Mouse (Mus musculus) mesoderm, embryonic 11.5 days (tissue): ENCODE measurements around the gene Gm20388.
"Not testable (repeated sequence)": the region's sequence is repeated elsewhere in the genome, so short reads cannot be mapped to it uniquely, and the experiment has no call there.

ENCODE experiments used
- DNase-seq: peaks from one replicate; pipeline ENCODE4 v3.0.0-alpha.2; 2012; ENCODE audit warnings: low read depth, low spot score

Gm20388 gene

DNA sequence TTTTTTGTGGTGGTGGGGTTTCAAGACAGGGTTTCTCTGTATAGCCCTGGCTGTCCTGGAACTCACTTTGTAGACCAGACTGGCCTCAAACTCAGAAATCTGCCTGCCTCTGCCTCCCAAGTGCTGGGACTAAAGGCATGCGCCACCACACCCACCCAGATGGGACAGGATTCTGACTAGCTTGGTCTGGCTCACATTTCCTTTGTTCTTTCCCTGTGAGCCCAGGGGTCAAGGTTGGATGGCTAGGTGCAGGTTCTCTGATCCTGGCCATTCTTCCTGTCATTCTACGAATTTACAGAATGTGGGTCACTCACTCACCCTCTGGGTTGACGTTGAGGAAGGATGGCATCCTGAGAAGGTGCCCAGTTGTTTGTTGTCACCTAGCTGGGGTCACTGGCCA lies 423.6 kb downstream of the Gm20388 start:
- DNase-seq: not testable (repeated sequence)

DNA sequence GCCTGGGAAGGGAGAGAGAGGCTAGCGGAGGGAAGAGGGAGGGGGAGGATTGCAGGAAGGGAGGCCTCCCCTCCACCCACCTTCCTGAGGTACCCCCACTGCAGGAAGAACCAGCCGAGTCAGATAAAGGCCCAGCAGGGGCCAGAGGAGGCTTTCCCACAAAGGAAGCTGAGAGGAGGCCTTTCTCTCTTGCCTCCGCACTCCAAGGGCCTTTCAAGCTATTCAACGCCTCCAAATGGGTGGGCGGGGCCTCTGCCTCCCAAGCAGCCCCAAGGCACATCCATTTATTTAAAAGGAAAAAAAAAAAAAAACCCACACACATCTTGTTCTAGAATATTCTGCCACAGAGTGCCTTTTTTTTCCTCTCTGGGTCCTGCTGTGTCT lies 424.2 kb downstream of the Gm20388 start:
- DNase-seq: peak; percentile 80

DNA sequence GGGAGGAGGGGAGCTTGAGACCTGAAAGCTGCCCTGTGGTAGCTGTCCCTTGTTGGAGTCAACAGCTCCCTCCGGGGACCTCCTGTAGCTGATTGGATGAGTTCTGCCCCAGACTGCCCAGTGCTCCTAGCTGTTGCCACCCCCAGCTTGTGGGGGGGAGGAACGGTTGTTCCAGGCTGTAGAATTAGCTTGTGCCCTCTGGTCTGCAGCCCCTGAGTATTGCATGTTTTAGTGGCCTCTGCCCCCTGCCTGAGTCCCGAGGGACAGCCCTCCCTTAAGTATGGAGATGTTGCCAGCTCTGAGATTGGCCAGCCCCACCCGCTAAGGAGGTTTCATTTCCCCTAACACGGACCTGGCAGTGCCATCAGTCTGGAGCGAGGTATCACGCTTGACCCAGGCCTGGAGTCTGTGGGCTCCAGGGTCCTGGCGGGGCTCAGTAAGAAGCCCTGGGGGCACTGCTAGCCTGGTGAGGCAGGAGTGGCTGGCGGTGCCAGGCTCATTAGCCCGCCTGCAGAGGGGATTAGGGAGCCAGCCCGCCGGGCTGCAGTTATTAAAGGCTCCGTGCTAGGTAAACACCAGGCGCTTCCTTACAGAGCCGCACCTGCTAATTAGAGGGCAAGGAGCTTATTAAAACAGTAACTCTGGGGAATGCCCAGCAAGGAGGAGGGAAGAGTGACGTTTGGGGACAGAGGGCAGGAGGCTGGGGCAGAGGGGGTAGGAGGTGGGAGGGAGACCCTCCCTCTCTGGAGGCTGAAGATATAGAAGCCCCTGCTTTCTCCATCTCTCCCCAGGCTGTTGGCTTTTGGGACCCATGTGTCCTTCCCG lies 424.8 kb downstream of the Gm20388 start:
- peak; percentile 54 for DNase-seq

DNA sequence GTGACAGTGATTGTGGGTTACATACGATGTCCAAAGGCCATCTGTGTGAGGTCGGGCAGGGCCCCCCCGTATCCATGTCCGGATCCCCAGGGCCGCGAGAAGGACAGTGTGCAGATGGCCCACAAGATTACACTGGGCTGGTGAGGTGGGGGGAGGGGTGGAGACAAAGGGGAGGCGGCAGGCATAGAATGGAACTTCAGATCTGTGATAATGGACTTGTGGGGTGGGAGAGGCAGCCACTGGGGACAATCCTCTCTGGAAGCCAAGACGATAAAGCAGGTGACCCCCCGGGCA lies 425.4 kb downstream of the Gm20388 start:
- peak; percentile 68 for DNase-seq

DNA sequence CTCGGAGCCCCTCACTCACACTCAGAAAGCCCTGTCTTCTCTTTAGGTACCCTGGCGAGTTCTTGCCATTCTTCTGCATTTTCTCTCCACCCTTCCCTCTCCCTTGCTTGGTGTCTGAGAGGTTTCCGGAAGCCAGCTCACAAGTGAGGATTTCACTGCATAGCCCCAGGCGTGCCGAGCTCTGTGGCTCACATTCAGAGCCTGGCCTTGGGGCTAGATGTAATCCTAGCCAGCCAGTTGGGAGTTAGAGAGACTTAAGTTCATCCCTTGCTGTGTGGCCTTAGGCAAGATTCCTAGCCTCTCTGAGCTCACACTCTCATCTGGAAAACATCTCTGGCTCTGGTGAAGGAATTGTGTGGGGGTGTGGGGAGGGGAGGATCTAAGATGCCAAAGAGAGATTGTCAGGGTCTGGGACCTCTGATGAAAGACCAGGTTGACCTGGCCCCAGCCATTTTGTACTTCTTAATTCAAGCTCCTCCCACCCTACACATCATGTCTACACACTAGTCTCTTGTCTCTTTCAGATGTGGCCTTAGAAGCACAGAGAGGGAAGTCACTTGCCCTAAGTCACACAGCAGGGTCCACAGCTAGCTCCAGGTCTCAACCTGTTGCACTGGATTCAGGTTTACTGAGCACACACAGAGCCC lies 426.4 kb downstream of the Gm20388 start:
- DNase-seq: no peak

DNA sequence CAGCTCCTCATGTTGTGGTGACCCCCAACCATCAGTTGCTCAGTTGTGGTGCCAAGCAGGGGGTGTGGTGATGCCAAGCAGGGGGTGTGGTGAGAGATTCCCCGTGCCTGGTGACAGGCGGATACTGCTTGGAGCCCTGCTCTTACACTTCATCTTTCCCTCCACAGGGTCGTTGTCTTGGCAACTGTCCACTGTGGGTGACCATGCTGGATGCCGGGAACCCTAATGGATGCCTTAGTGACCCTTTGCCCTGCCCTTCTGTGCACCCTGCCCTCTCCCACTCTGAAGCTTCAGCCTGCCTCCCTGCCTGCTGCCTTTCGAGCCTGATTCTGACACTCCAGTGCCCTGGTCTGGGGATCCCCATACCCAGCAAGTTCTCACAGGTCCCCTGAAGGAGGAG lies 427.0 kb downstream of the Gm20388 start:
- no peak for DNase-seq

DNA sequence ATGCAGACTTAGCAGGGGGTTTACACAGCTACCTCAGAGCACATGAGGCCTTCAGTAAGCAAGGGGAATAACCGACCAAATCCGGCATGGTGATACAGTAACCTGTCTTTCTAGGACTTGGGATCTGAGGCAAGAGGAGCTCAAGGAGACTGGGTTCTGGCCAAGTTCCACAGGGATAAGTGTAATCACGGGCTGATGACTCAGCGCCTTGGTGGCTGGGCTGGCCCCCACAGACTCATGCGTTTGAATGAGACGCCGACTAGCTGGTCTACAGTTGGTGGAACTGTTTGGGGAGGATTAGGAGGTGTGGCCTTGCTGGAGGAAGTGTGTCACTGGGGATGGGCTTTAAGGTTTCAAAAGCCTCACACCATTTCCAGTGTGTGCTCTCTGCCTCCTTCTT lies 428.0 kb downstream of the Gm20388 start:
- DNase-seq: no peak

DNA sequence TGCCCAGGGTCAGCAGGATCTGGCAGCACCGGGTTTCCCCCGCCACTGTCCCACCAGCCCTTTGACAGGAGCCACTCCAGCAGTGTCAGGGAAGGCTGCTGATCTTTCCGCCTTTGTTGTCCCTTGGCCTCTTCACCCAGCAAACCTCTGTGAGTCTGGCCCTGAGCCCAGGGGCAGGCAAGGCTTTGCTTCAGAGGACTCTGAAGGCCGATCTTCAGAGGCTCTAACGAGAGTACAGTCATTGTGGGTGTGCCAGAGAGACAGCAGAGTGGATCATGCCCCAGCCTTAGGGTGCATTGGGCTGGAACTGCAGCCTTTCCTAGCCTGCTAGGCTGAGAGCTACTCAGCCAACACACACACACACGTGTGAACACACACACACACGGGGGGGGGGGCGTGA lies 429.1 kb downstream of the Gm20388 start:
- DNase-seq: no peak

DNA sequence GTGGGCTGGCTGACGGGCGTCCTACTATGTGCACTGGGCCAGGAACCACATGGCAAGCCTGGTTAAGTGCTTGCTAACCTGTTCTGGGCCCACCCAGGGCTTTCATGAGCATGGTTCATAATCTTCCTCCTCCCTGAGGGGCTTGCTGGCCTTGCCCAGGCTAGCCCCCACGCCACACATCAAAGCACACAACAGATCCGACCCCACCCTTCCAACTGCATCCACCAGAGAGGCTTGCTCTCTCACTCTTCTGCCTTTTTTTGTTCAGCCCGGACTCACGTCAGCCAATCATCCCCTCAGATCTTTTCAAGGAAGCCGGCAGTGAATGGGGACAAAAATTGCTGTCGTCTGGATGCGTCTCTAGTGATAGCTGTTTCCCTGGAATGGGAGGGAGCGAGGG lies 430.5 kb downstream of the Gm20388 start:
- DNase-seq: no peak

DNA sequence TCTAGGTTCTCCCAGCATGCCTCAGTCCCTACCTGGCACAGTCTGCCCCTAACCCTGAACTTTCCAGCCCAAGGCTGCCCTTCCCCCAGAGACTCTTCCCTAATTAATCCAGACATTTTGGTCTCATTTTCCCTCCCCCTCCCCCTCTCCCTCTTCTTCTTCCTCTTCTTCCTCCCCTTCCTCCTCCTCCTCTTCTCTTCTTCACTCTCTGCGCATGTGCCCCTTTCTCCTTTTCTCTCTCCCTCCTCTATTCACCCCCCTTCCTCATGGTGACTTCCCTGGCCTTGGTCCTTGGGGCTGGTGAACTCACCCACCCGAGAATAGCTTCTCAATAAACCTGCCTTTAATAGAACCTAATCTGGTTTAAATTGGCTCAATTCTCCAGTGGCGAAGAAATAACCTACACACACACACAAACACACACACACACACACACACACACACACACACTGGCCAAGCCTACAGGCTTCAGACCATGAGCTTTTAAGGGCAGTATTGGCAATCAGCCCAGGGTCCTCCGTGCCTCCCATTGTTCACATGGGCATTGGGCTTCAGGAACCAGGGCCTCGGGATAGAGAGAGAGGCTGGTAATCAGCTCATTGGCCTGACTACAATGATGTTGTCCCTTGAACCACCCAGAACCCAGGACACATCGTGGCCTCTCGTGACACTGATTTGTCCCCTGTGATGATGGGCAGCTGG lies 432.4 kb downstream of the Gm20388 start:
- DNase-seq: no peak

DNA sequence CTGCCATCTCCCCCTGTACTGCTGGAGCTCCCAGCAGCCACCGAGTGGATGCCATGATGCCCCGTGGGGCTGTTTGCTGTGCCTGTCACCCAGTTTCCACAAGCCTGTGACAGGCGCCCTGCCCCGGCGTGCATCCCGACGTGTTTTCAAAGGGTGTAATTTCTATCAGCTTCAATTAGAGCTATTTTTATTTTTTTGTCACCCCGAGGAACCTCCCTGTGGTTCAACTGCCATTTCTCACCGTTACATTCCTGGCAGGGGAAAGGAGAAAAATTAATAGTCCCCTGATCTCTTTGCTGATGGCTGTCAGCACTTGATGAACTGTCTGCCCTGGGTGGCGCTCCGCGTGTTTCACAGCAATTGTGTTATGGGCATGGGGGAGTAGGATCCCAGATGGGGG lies 432.9 kb downstream of the Gm20388 start:
- no peak for DNase-seq

DNA sequence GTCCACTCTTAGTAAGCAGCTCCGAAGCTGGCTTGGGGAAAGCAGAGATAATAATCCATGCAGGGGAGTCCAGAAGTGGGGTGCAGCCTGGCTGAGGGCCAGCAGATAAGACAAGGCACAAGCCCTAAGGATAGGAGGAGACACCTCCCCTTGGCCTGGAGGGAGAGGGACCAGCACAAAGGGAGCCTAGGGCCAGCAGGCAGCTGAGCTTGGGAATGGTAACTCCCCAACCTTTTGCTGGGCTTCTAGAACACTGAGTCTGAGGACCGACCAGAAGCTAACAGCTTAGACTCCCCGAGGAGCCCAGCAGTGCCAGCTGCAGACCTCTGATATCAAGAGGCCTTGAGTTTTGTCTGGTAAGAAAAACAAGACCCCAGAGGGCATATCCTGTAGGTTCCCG lies 433.5 kb downstream of the Gm20388 start:
- no peak for DNase-seq

DNA sequence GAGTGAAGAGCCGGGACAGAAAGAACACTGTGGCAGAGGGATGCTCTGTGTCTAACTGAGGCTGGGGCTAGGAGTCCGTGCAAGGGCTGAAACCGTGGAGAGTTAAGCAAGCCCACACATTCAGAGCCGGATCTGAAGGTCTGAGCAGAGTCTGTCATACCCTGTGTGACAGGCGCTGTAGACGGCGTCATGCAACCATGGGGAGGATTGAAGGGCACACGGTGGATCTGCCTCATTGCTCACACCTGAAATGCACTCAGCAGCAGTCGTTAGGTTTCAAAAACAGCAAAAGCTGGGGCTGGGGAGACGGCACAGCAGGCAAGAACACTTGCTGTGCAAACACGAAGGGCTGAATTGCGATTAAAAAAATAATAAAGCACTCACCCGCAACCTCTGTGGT lies 433.9 kb downstream of the Gm20388 start:
- no peak for DNase-seq

DNA sequence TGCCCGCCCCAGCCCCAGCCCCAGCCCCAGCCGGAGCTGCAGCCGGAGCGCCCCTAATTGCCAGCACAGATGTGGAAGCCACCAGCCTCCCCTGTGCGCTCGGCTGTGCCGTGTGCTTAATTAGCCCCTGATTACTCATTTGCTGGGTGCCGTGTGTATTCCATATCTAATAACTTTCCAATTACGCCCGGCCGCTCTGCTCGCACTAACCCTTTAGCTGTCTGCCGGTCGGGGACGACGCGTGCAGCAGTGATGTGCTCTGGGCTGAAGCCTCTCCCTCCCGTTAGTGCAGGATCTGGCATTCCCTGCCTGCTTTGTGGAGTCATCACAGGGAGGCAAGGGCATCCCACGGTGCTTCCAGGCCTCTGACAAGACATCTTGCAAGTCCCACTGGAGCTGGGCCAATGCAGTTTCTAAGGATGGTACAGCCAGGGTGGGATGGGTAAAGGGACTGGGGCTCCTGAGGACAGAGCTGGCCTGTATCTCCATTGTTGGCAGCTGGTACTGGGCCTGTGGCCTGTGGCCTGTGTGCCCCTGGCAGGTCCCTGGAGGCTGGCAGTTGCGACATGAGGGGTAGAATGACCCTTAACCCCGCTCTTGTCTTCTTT lies 437.2 kb downstream of the Gm20388 start:
- no peak for DNase-seq

DNA sequence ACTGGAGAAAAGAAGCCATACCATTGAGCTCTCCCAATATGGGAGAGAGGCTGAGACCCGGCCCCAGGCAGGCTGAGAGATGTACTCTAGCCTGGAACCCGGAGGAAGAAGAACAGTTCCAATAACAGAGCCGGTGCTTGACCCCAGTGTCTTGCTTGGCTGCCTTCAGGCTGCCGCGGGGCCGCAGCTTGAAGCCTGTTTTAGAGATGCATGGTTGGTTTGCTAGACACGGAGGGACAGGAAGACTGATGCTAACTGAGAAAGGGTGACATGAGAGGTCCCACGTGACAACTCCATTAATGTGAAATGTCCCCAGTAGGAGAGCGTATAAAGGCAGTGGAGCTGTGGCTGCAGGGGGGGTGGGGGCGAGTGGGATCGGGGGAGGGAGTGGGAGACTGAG lies 438.3 kb downstream of the Gm20388 start:
- no peak for DNase-seq

DNA sequence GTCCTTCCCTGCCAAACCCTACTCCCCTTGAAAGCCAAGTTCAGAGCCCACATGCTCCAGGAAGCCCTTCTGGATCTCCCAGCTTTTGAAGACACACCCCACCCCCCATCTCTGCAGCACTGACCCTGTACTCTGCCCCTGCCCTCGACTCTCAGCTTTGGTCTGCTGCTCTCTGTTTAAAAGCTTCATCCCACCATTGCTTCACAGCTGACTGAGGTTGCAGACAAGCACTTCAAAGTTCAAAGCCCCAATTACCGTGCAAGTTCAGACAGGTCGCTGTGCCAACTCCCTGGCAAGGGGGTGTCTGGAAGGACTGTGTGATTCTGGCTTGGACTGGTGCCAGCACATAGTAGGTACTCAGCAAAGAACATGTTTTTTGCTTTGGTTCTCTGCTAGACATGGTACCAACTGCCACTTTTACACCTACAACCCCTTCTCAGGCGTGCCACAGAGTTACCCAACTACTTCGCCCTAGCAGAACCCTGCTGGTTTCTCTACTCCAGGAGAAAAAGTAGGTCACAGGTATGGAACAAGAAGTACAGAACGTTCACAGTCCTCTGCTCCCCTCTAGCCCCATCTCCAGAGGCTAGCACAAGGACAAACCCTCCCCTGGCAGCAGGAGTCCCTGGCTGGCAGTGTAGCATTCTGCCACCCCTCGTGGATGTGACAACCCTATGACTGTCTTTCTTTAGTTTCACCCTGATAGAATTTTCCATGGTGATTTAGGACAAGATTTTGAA lies 440.9 kb downstream of the Gm20388 start:
- no peak for DNase-seq

DNA sequence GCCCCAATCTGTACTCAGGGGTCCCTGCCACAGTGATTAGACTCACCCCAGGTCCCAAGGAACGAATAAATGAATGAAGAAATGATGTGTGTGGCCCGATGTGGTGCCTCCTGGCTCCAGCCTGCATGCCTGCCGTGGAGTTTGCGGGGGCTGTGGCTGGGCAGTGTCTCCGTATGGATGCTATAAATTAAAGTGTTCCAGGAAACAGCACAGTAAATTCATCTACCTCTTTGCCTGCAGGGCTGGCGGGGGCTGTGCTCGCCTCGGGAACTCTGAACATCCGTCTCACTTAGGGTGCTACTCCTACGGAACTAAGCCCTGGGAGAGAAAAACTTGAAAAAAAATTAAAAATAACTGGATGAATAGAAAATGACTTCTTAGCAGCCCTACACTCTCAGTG lies 441.5 kb downstream of the Gm20388 start:
- no peak for DNase-seq

DNA sequence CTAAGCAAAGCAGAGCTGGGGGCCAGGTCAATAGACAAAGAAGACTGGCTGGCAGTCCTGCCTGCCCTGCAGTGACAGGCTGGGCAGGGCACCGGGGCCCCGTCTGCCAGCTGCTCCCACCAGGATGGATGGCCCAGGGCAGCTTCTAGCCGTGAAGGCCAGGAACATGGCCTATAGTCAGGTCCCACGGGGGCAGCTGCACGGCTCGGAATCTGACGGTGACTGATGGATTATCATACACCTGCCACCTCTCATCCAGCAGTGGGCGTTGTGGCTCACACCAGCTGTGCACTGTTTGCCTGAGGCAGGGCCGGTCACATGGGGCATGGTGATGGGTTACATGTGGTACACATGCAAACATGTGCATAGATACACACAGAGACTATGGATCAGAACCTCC lies 445.4 kb downstream of the Gm20388 start:
- peak; percentile 66 for DNase-seq

DNA sequence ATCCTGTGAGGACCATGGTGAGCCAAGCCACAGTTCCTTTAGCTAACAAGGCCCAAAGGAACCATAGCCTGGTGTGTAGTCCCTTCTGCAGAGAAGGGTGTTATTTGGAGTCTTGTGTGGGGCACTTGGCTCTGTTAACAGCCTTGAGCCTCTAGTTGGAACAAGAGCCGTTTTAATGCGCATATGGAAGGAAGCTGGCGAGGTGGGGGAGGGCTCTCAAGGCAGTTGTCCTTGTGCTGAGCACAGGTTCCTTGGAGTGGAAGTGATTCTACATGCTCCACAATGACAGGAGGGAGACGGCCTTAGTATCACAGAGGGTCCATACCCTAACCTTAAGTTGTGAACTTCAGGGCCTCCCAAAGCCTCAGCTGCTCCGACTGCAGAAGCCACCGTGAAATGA lies 446.9 kb downstream of the Gm20388 start:
- DNase-seq: no peak

DNA sequence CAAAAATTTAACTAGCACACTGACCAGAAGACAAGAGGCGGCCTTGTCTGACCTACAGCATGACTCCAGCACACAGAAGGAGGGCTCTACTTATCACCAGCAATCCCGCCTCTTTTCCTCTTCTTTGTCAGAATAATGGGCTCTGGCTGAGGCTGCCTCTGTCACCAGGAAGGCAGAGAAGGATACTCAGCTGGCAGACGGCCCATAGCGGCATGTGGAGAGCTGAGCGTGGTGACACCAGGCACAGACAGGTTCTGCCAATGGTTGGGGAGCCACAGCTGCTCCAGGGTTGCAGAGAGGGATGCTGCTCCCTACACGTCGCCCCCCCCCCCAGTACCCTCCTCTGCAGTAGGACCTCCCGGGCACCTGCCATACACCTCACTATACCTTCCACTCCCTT lies 450.7 kb downstream of the Gm20388 start:
- DNase-seq: no peak

DNA sequence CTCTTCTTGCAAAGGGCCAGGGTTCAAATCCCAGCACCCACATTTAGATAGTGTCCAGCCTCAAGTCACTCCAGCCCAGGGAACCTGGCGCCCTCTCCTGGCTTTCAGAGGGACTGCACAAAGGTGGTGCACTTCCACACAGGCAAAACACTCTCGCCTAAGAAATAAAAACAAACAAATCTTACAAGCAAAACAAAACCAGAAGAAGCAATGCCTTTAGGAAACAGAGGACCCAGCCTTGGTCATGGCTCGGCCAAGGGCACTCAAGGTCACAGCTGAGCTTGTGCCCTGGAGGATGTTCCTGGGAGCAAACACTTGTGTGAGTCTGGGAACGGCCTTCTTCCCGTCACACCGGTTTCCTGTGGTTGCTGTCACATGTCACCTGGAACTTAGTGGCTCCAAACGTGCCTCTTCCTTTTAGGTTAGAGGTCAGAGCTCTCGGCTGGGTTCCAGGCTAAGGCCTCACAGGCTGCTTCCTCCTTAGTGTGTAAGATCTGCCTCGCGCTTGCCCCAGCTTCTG lies 453.0 kb downstream of the Gm20388 start:
- DNase-seq: no peak
